Mouse (Mus musculus): Measurements from ENCODE around the gene Zdhhc18. TPM values are rescaled to one million over a fixed set of nuclear protein-coding genes. Genes with fewer than 3 reads are reported as not detected.

Zdhhc18 gene
- polyA plus RNA-seq, 1 experiment = 31.6 TPM

GRCm38 (mm10) chr4:133604856-133605255, 45.1 kb downstream of the Zdhhc18 start:
- no peak overlapping the region for H3K27ac ChIP-seq (ENCODE audit: insufficient read depth, low read depth, low read length)
- peaks cover 8% of the 10 kb centered on the region; the same call in 1 of the 2 replicates for H3K4me1 ChIP-seq (ENCODE audit: control insufficient read depth, insufficient read depth, low read length)
- no peak for DNase-seq
- 72% methylated on average over 6 of the region's 6 CpGs for WGBS
- TF ChIP-seq POLR2A (IDR thresholded peaks at IDR 0.05; ENCODE audit: low read depth, low read length) = no peak
- no peak for TF ChIP-seq CTCF (conservative IDR thresholded peaks at IDR 0.05; ENCODE audit: insufficient read depth, insufficient read length, low read depth, low read length)
- H3K27me3 ChIP-seq (replicated peaks; ENCODE audit: control insufficient read depth, insufficient read depth, low read length) = no peaks in the 10 kb centered on the region
- H3K4me3 ChIP-seq (ENCODE audit: insufficient read depth, low read depth, low read length) = no peak overlapping the region
- peaks cover 2% of the 10 kb centered on the region for H3K36me3 ChIP-seq (ENCODE audit: control insufficient read depth, insufficient read depth, low read length)

- DNase-seq = peak; percentile 31
- TF ChIP-seq POLR2A (IDR thresholded peaks at IDR 0.05; ENCODE audit: low read depth, low read length) = no peak
- TF ChIP-seq CTCF (conservative IDR thresholded peaks at IDR 0.05; ENCODE audit: insufficient read depth, insufficient read length, low read depth, low read length) = no peak
- H3K4me3 ChIP-seq (ENCODE audit: insufficient read depth, low read depth, low read length) = no peak overlapping the region
- H3K36me3 ChIP-seq (ENCODE audit: control insufficient read depth, insufficient read depth, low read length) = peaks cover 2% of the 10 kb centered on the region
- no peaks in the 10 kb centered on the region for H3K27me3 ChIP-seq (replicated peaks; ENCODE audit: control insufficient read depth, insufficient read depth, low read length)
- H3K27ac ChIP-seq (ENCODE audit: insufficient read depth, low read depth, low read length) = no peak overlapping the region
- H3K4me1 ChIP-seq (ENCODE audit: control insufficient read depth, insufficient read depth, low read length) = peaks cover 9% of the 10 kb centered on the region; the same call in 1 of the 2 replicates
- WGBS = 76% methylated on average over 7 of the region's 7 CpGs
Measured at GRCm38 (mm10) chr4:133604175-133604574, 45.8 kb downstream of the Zdhhc18 start.

GRCm38 (mm10) chr4:133603056-133603455, 46.9 kb downstream of the Zdhhc18 start:
- TF ChIP-seq POLR2A (IDR thresholded peaks at IDR 0.05; ENCODE audit: low read depth, low read length) (no peak), CTCF (conservative IDR thresholded peaks at IDR 0.05; ENCODE audit: insufficient read depth, insufficient read length, low read depth, low read length) (no peak)
- peaks cover 15% of the 10 kb centered on the region; the same call in 1 of the 2 replicates for H3K4me1 ChIP-seq (ENCODE audit: control insufficient read depth, insufficient read depth, low read length)
- no peak for DNase-seq
- H3K4me3 ChIP-seq (ENCODE audit: insufficient read depth, low read depth, low read length) = no peak overlapping the region
- no peak overlapping the region for H3K27ac ChIP-seq (ENCODE audit: insufficient read depth, low read depth, low read length)
- H3K27me3 ChIP-seq (replicated peaks; ENCODE audit: control insufficient read depth, insufficient read depth, low read length) = no peaks in the 10 kb centered on the region
- WGBS = 91% methylated on average over 5 of the region's 5 CpGs
- H3K36me3 ChIP-seq (ENCODE audit: control insufficient read depth, insufficient read depth, low read length) = peaks cover 2% of the 10 kb centered on the region

GRCm38 (mm10) chr4:133601721-133602218, 48.2 kb downstream of the Zdhhc18 start, which contains the start of gene Sfn:
Sfn (minus strand) TSS chr4:133602168.
- Histone ChIP-seq H3K27me3 (replicated peaks; ENCODE audit: control insufficient read depth, insufficient read depth, low read length) (no peaks in the 10 kb centered on the region), H3K4me3 (ENCODE audit: insufficient read depth, low read depth, low read length) (peak within 1 kb of the TSS; percentile 60), H3K4me1 (ENCODE audit: control insufficient read depth, insufficient read depth, low read length) (peaks cover 15% of the 10 kb centered on the region; the same call in 1 of the 2 replicates), H3K27ac (ENCODE audit: insufficient read depth, low read depth, low read length) (peak within 1 kb of the TSS; percentile 37; the same call in 1 of the 2 replicates), H3K36me3 (ENCODE audit: control insufficient read depth, insufficient read depth, low read length) (peaks cover 2% of the 10 kb centered on the region)
- DNase-seq = peak; percentile 75
- TF ChIP-seq POLR2A (IDR thresholded peaks at IDR 0.05; ENCODE audit: low read depth, low read length) = peak; percentile 15
- TF ChIP-seq CTCF (conservative IDR thresholded peaks at IDR 0.05; ENCODE audit: insufficient read depth, insufficient read length, low read depth, low read length) = peak; percentile 73
- WGBS = 4% methylated on average over 16 of the region's 16 CpGs

GRCm38 (mm10) chr4:133600306-133600705, 49.6 kb downstream of the Zdhhc18 start:
- H3K4me3 ChIP-seq (ENCODE audit: insufficient read depth, low read depth, low read length) = peak overlapping the region; percentile 45
- H3K27ac ChIP-seq (ENCODE audit: insufficient read depth, low read depth, low read length) = peak overlapping the region; percentile 24
- H3K4me1 ChIP-seq (ENCODE audit: control insufficient read depth, insufficient read depth, low read length) = peaks cover 15% of the 10 kb centered on the region; the same call in 1 of the 2 replicates
- TF ChIP-seq CTCF (conservative IDR thresholded peaks at IDR 0.05; ENCODE audit: insufficient read depth, insufficient read length, low read depth, low read length) (no peak), POLR2A (IDR thresholded peaks at IDR 0.05; ENCODE audit: low read depth, low read length) (no peak)
- WGBS = 8% methylated on average over 9 of the region's 9 CpGs
- no peak for DNase-seq
- H3K36me3 ChIP-seq (ENCODE audit: control insufficient read depth, insufficient read depth, low read length) = peaks cover 2% of the 10 kb centered on the region
- no peaks in the 10 kb centered on the region for H3K27me3 ChIP-seq (replicated peaks; ENCODE audit: control insufficient read depth, insufficient read depth, low read length)

- peak overlapping the region; percentile 90 for H3K27ac ChIP-seq (ENCODE audit: insufficient read depth, low read depth, low read length)
- H3K36me3 ChIP-seq (ENCODE audit: control insufficient read depth, insufficient read depth, low read length) = peaks cover 2% of the 10 kb centered on the region
- DNase-seq = peak; percentile 98
- peak overlapping the region; percentile 45 for H3K4me3 ChIP-seq (ENCODE audit: insufficient read depth, low read depth, low read length)
- under 1% methylated on average over 50 of the region's 50 CpGs for WGBS
- H3K27me3 ChIP-seq (replicated peaks; ENCODE audit: control insufficient read depth, insufficient read depth, low read length) = no peaks in the 10 kb centered on the region
- no peak for TF ChIP-seq CTCF (conservative IDR thresholded peaks at IDR 0.05; ENCODE audit: insufficient read depth, insufficient read length, low read depth, low read length)
- no peak for TF ChIP-seq POLR2A (IDR thresholded peaks at IDR 0.05; ENCODE audit: low read depth, low read length)
- peaks cover 15% of the 10 kb centered on the region; the same call in 1 of the 2 replicates for H3K4me1 ChIP-seq (ENCODE audit: control insufficient read depth, insufficient read depth, low read length)
Measured at GRCm38 (mm10) chr4:133599571-133600073, 50.3 kb downstream of the Zdhhc18 start.

GRCm38 (mm10) chr4:133599116-133599515, 50.8 kb downstream of the Zdhhc18 start:
- Histone ChIP-seq H3K4me3 (ENCODE audit: insufficient read depth, low read depth, low read length) (peak overlapping the region; percentile 45), H3K27ac (ENCODE audit: insufficient read depth, low read depth, low read length) (peak overlapping the region; percentile 90), H3K36me3 (ENCODE audit: control insufficient read depth, insufficient read depth, low read length) (peaks cover under 1% of the 10 kb centered on the region), H3K27me3 (replicated peaks; ENCODE audit: control insufficient read depth, insufficient read depth, low read length) (no peaks in the 10 kb centered on the region), H3K4me1 (ENCODE audit: control insufficient read depth, insufficient read depth, low read length) (peaks cover 15% of the 10 kb centered on the region; the same call in 1 of the 2 replicates)
- 17% methylated on average over 7 of the region's 7 CpGs for WGBS
- no peak for DNase-seq
- TF ChIP-seq POLR2A (IDR thresholded peaks at IDR 0.05; ENCODE audit: low read depth, low read length) (no peak), CTCF (conservative IDR thresholded peaks at IDR 0.05; ENCODE audit: insufficient read depth, insufficient read length, low read depth, low read length) (no peak)

All from kidney, adult 2 months (tissue).